In the genomic region with DNA sequence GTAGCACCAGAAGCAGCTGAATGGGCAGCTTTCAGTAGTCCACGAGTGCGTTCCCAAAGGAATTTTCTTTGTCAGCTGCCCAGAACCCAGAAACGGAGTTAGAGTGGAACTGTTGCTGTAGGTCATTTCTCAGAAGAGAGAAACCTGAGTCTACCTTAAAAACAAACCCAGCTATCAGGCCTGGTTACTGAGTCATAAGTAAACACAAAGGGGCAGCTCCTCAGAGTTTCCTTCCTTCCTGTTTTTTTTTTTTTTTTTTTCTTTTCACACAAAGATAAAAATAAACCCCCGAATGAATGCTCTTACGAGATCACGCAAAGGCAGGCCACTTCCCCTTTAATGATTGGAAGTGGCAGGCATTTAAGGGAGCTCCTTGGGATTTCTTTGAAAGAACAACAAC, we compare ENCODE assay signal across 11 mouse cellular contexts. TPM values are rescaled to one million over a fixed set of nuclear protein-coding genes. Genes with fewer than 3 reads are reported as not detected.
DNase-seq lines count a peak whose midpoint lies in the region; ATAC-seq and TF ChIP-seq lines count a peak whose summit lies in the region.
"Had no signal": no experiment of that assay in that cellular context is flagged by ENCODE, and none has a peak within 500 bp of the region (broad histone marks: within the 10 kb centered on the region; RNA-seq: fewer than 3 reads in every experiment).

Gene Tspan8 (plus strand): TSS at position 322 of the 400 bp plus-strand sequence.

- 27% methylated on average over 6 of the region's 6 CpGs for WGBS in heart, embryonic 15.5 days
- 25% methylated on average over 6 of the region's 6 CpGs for WGBS in intestine, embryonic 15.5 days
- WGBS in midbrain, postnatal 0 days, result 63% methylated on average over 6 of the region's 6 CpGs

- H3K9ac ChIP-seq in heart, embryonic 15.5 days, result no peak within 1 kb of the TSS
- H3K9ac ChIP-seq in intestine, embryonic 15.5 days, result no peak within 1 kb of the TSS
- H3K9ac ChIP-seq in midbrain, postnatal 0 days (replicated peaks; ENCODE audit: low read length, poor library complexity, severe bottlenecking), result no peak within 1 kb of the TSS
- H3K9ac ChIP-seq: hindbrain, embryonic 14.5 days; midbrain, embryonic 13.5 days had no signal

- H3K27ac ChIP-seq in heart, embryonic 15.5 days, result no peak within 1 kb of the TSS
- H3K27ac ChIP-seq in bone marrow macrophage, adult 2 months (ENCODE audit: insufficient read depth, low read depth, low read length), result peak within 1 kb of the TSS; percentile 50
- peak within 1 kb of the TSS; percentile 72 for H3K27ac ChIP-seq in intestine, embryonic 15.5 days
- no peak within 1 kb of the TSS for H3K27ac ChIP-seq in midbrain, postnatal 0 days (ENCODE audit: low read depth, low read length)
- H3K27ac ChIP-seq: hindbrain, embryonic 14.5 days; midbrain, embryonic 13.5 days had no signal

- H3K9me3 ChIP-seq in heart, embryonic 15.5 days (replicated peaks), result no peaks in the 10 kb centered on the region
- H3K9me3 ChIP-seq in intestine, embryonic 15.5 days, result no peaks in the 10 kb centered on the region
- 0 out of 2 replicates have a peak, but pooled peaks cover 4% of the 10 kb centered on the region for H3K9me3 ChIP-seq in megakaryocyte, embryonic 14.5 days
- no peaks in the 10 kb centered on the region for H3K9me3 ChIP-seq in midbrain, postnatal 0 days (ENCODE audit: low read length)
- H3K9me3 ChIP-seq: midbrain, embryonic 13.5 days had no signal

- TF ChIP-seq CTCF in bone marrow macrophage, adult 2 months (IDR thresholded peaks at IDR 0.05; ENCODE audit: low read depth, low read length), result no peak
- no peak for TF ChIP-seq CTCF in midbrain, postnatal 0 days (IDR thresholded peaks at IDR 0.05)

- no peak for DNase-seq in heart, adult 9 months (ENCODE audit: low spot score in 2 of 2)
- no peak for DNase-seq in midbrain, postnatal 0 days (ENCODE audit: low spot score)
- DNase-seq in frontal cortex, postnatal 36 days (ENCODE audit: low spot score in 2 of 2), result no peak
- DNase-seq: cerebellum, adult 9-11 months had no signal

- H3K27me3 ChIP-seq in heart, embryonic 15.5 days, result no peaks in the 10 kb centered on the region
- no peaks in the 10 kb centered on the region for H3K27me3 ChIP-seq in intestine, embryonic 15.5 days (replicated peaks)
- H3K27me3 ChIP-seq in megakaryocyte, embryonic 14.5 days (replicated peaks), result no peaks in the 10 kb centered on the region
- H3K27me3 ChIP-seq in midbrain, postnatal 0 days (ENCODE audit: insufficient read depth, low read length), result no peaks in the 10 kb centered on the region
- H3K27me3 ChIP-seq: midbrain, embryonic 13.5 days had no signal

- H3K4me1 ChIP-seq in heart, embryonic 15.5 days (replicated peaks), result peaks cover 3% of the 10 kb centered on the region; the same call in 1 of the 2 replicates
- peaks cover 17% of the 10 kb centered on the region for H3K4me1 ChIP-seq in bone marrow macrophage, adult 2 months (ENCODE audit: control insufficient read depth, insufficient read depth, low read length)
- H3K4me1 ChIP-seq in intestine, embryonic 15.5 days (replicated peaks), result no peaks in the 10 kb centered on the region
- H3K4me1 ChIP-seq in megakaryocyte, embryonic 14.5 days, result no peaks in the 10 kb centered on the region
- no peaks in the 10 kb centered on the region for H3K4me1 ChIP-seq in midbrain, postnatal 0 days (ENCODE audit: insufficient read depth, low read length)
- H3K4me1 ChIP-seq: midbrain, embryonic 13.5 days had no signal

- peak within 1 kb of the TSS; percentile 20; the same call in 1 of the 2 replicates for H3K4me2 ChIP-seq in heart, embryonic 15.5 days
- peak within 1 kb of the TSS; percentile 32 for H3K4me2 ChIP-seq in intestine, embryonic 15.5 days (replicated peaks)
- no peak within 1 kb of the TSS for H3K4me2 ChIP-seq in midbrain, postnatal 0 days (ENCODE audit: low read depth, low read length, poor library complexity, severe bottlenecking)
- H3K4me2 ChIP-seq: hindbrain, embryonic 14.5 days; midbrain, embryonic 13.5 days had no signal

- no peak within 1 kb of the TSS for H3K4me3 ChIP-seq in heart, embryonic 15.5 days
- no peak within 1 kb of the TSS for H3K4me3 ChIP-seq in bone marrow macrophage, adult 2 months (ENCODE audit: insufficient read depth, low read length)
- peak within 1 kb of the TSS; percentile 31 for H3K4me3 ChIP-seq in intestine, embryonic 15.5 days (replicated peaks)
- H3K4me3 ChIP-seq in megakaryocyte, embryonic 14.5 days (replicated peaks), result peak within 1 kb of the TSS; percentile 56
- no peak within 1 kb of the TSS for H3K4me3 ChIP-seq in midbrain, postnatal 0 days (ENCODE audit: low read depth, low read length)
- H3K4me3 ChIP-seq: midbrain, embryonic 13.5 days had no signal

- no peak for TF ChIP-seq POLR2A in bone marrow macrophage, adult 2 months (IDR thresholded peaks at IDR 0.05; ENCODE audit: borderline replicate concordance, low read depth, low read length)

- ATAC-seq in heart, embryonic 15.5 days (replicated peaks; ENCODE audit: insufficient number of reproducible peaks, insufficient read depth, low FRiP score, low read depth), result no peak
- ATAC-seq in intestine, embryonic 15.5 days, result peak; percentile 14
- ATAC-seq in frontal cortex, adult (ENCODE audit: low TSS enrichment), result no peak
- ATAC-seq in midbrain, postnatal 0 days (ENCODE audit: low FRiP score), result no peak
- ATAC-seq: midbrain, embryonic 13.5 days had no signal

- no peaks in the 10 kb centered on the region for H3K36me3 ChIP-seq in heart, embryonic 15.5 days
- H3K36me3 ChIP-seq in intestine, embryonic 15.5 days, result no peaks in the 10 kb centered on the region
- H3K36me3 ChIP-seq in megakaryocyte, embryonic 14.5 days (replicated peaks; ENCODE audit: low read length), result no peaks in the 10 kb centered on the region
- no peaks in the 10 kb centered on the region for H3K36me3 ChIP-seq in midbrain, postnatal 0 days (ENCODE audit: insufficient read depth, low read length)
- H3K36me3 ChIP-seq: midbrain, embryonic 13.5 days had no signal

RNA-seq across cellular contexts. Expression of gene Tspan8, which starts in this region (rescaled TPM):
- 4.3 and 6.5 TPM in 2 replicates for polyA plus RNA-seq in heart, embryonic 15.5 days (2015; fragmentation: Nextera tagmentation; extraction: Ambion mirVana)
- polyA plus RNA-seq in bone marrow macrophage, adult 2 months (2012; ENCODE audit: insufficient read depth, insufficient read length, missing spikeins), result 1.2 and 1.3 TPM in 2 replicates
- polyA plus RNA-seq in intestine, embryonic 15.5 days (2015; fragmentation: Nextera tagmentation; extraction: Ambion mirVana), result 205 and 222 TPM in 2 replicates
- not detected in 2 replicates for polyA plus RNA-seq in megakaryocyte, embryonic 14.5 days (2012; ENCODE audit: insufficient read depth, low replicate concordance)
- total RNA-seq in midbrain, postnatal 0 days (2014; rRNA removed), result 0.49 and 0.61 TPM in 2 replicates
- polyA plus RNA-seq in midbrain, postnatal 0 days (2015; fragmentation: Nextera tagmentation; extraction: Ambion mirVana), result 1.8 and 2.5 TPM in 2 replicates

Comparison
In these comparisons a context has a peak if more than half of its experiments do, and no peak if none do; other contexts are left out.
1. RNA of gene Tspan8 (polyA plus RNA-seq): 205 to 222 TPM in intestine, embryonic 15.5 days; 4.3 to 6.5 TPM in heart, embryonic 15.5 days, 1.8 to 2.5 TPM in midbrain, postnatal 0 days, 1.2 to 1.3 TPM in bone marrow macrophage, adult 2 months and not detected in megakaryocyte, embryonic 14.5 days; every median in the first group is over 10 times any median in the second.
2. H3K27ac ChIP-seq: peak in bone marrow macrophage, adult 2 months (single experiment) and intestine, embryonic 15.5 days (single experiment); none in heart, embryonic 15.5 days (single experiment) and midbrain, postnatal 0 days (single experiment).
3. H3K4me3 ChIP-seq: peak in intestine, embryonic 15.5 days (single experiment) and megakaryocyte, embryonic 14.5 days (single experiment); none in heart, embryonic 15.5 days (single experiment), bone marrow macrophage, adult 2 months (single experiment) and midbrain, postnatal 0 days (single experiment).